Mouse (Mus musculus) erythroblast, embryonic 14.5 days (primary cell): ENCODE data around the gene Atf4. TPM values are rescaled to one million over a fixed set of nuclear protein-coding genes. Genes with fewer than 3 reads are reported as not detected.

Experiments used
- H3K27me3 ChIP-seq: 2 replicates; pipeline ENCODE4 v1.6.1; 2012; ENCODE audit warnings: inconsistent platforms; ENCODE audit not compliant: control insufficient read depth
- H3K36me3 ChIP-seq: 2 replicates; pipeline ENCODE4 v1.6.1; 2012; ENCODE audit warnings: mild to moderate bottlenecking, inconsistent platforms; ENCODE audit not compliant: control insufficient read depth
- H3K4me1 ChIP-seq: 2 replicates; pipeline ENCODE4 v1.6.1; 2012; ENCODE audit warnings: inconsistent platforms; ENCODE audit not compliant: control insufficient read depth
- H3K4me3 ChIP-seq: replicated peaks from 2 replicates; pipeline ENCODE3; 2012; ENCODE audit warnings: moderate library complexity, mild to moderate bottlenecking, inconsistent platforms
- H3K9me3 ChIP-seq: 2 replicates; pipeline ENCODE4 v1.6.1; 2012; ENCODE audit warnings: low read length, inconsistent platforms, mixed read lengths; ENCODE audit not compliant: control insufficient read depth
- GATA1 ChIP-seq: IDR thresholded peaks from 2 replicates; pipeline ENCODE4 v1.6.1; 2012; ENCODE audit warnings: low read length, inconsistent platforms, mixed read lengths
- TAL1 ChIP-seq: IDR thresholded peaks from 3 replicates; pipeline ENCODE4 v1.6.1; 2012; ENCODE audit warnings: low read length, inconsistent platforms, mixed read lengths
- polyA plus RNA-seq: library from polyadenylated mRNA; stranded (reverse); fragments of >175 nt; gene quantifications from 2 replicates; pipeline ENCODE4 v1.2.3, GENCODE M21; 2012

Gene Atf4
- polyA plus RNA-seq, 1 experiment = 68.9 TPM

DNA sequence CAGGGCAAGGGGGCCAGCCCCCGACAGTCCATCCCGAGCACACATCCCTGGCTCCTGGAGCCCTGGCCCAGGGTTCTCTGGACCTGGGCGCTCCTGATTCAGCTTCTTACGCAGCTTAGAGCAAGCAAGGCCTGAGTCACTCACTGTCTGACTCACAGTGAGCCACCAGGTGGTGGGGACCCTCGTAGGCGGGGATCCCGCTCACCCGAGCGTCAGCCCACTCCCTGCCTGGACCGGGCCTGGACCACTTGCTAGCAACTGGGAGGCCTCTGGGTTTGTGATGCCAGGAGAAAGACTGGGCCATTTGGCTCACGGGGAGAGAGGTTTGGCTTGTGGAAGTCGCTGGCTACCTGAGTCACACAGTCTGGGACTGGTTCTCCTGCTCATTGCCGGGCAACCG, 48.8 kb downstream of the Atf4 start:
- H3K9me3 ChIP-seq = no peaks in the 10 kb centered on the region
- H3K4me1 ChIP-seq = no peaks in the 10 kb centered on the region
- H3K36me3 ChIP-seq = no peaks in the 10 kb centered on the region
- H3K27me3 ChIP-seq = no peaks in the 10 kb centered on the region; the same call in 1 of the 2 replicates
- H3K4me3 ChIP-seq = no peak overlapping the region
- TF ChIP-seq TAL1 = no peak
- no peak for TF ChIP-seq GATA1

DNA sequence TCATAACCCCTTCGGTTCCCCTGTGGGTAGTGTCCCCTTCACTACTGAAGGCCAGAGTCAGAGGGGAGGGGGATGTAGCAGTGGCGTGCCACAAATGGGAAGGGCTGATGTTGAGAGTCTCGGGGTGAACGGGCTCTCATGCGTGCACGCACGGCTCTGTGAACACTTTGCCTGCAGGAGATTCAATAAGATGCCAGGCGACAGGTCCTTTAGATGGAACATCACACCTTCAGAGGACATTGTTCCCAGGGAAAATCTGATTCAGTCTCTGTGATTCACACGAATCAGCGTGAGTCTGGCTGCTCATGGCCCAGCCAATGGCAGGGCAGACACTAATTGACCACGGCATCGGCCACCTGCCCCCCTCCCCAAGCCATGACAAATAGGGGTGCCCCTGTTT, 49.2 kb downstream of the Atf4 start:
- no peaks in the 10 kb centered on the region for H3K36me3 ChIP-seq
- no peaks in the 10 kb centered on the region; the same call in 1 of the 2 replicates for H3K27me3 ChIP-seq
- no peaks in the 10 kb centered on the region for H3K4me1 ChIP-seq
- H3K4me3 ChIP-seq = no peak overlapping the region
- no peak for TF ChIP-seq GATA1
- no peak for TF ChIP-seq TAL1
- H3K9me3 ChIP-seq = no peaks in the 10 kb centered on the region

GRCm38 (mm10) chr15:80306146-80306545, 51.2 kb downstream of the Atf4 start:
- Histone ChIP-seq H3K36me3 (no peaks in the 10 kb centered on the region), H3K9me3 (no peaks in the 10 kb centered on the region), H3K4me3 (no peak overlapping the region), H3K4me1 (no peaks in the 10 kb centered on the region), H3K27me3 (no peaks in the 10 kb centered on the region; the same call in 1 of the 2 replicates)
- TF ChIP-seq TAL1 = no peak
- no peak for TF ChIP-seq GATA1

Other genes with a start within 250 kb of the Atf4 start
- gene Pdgfb, start 240.2 kb upstream of the Atf4 start, polyA plus RNA-seq = 0.08 and 0.09 TPM in 2 replicates
- gene Syngr1, start 163.8 kb upstream of the Atf4 start, polyA plus RNA-seq = 0.41 and 1.5 TPM in 2 replicates
- 12.0 and 25.2 TPM in 2 replicates for gene Rpl3, start 163.3 kb upstream of the Atf4 start, polyA plus RNA-seq
- 2.2 and 3.3 TPM in 2 replicates for gene Tab1, start 122.1 kb upstream of the Atf4 start, polyA plus RNA-seq
- gene Mgat3, start 81.5 kb upstream of the Atf4 start, polyA plus RNA-seq = not detected in 2 replicates
- gene Mief1, start 21.2 kb upstream of the Atf4 start, polyA plus RNA-seq = 1.5 and 1.7 TPM in 2 replicates
- gene AC140267.1, start 19.3 kb upstream of the Atf4 start, polyA plus RNA-seq = not detected in 2 replicates
- gene Rps19bp1, start 9.1 kb downstream of the Atf4 start, polyA plus RNA-seq = 6.6 and 8.7 TPM in 2 replicates
- not detected in 2 replicates for gene Cacna1i, start 32.1 kb downstream of the Atf4 start, polyA plus RNA-seq